Comparison of ENCODE assay signal across 8 mouse cellular contexts in genomic region chr3:145924649-145925337, GRCm38 (mm10). TPM values are rescaled to one million over a fixed set of nuclear protein-coding genes. Genes with fewer than 3 reads are reported as not detected.
DNase-seq lines count a peak whose midpoint lies in the region; ATAC-seq and TF ChIP-seq lines count a peak whose summit lies in the region.

No protein-coding gene starts in this region.

- peak overlapping the region; percentile 71 for H3K4me3 ChIP-seq in hindbrain, embryonic 12.5 days

- CTCF ChIA-PET in Patski (lab: Charles Lee), result interaction anchor here (0.9 to 4.4 kb wide), 5 partner anchors 12 to 253 kb away, joined by 3 to 39 read pairs (median 4); partner anchors contain the start of gene 2410004B18Rik

- POLR2A ChIA-PET in Patski (lab: Charles Lee), result interaction anchor here (1.0 to 1.5 kb wide), 2 partner anchors 12 to 13 kb away, joined by 3 to 4 read pairs; partner anchors contain the start of gene 2410004B18Rik

- H3K4me1 ChIP-seq in hindbrain, embryonic 12.5 days, result peaks cover 16% of the 10 kb centered on the region

- H3K9ac ChIP-seq in hindbrain, embryonic 12.5 days, result peak overlapping the region; percentile 81

- DNase-seq in Patski (ENCODE audit: low read depth, low spot score), result no peak
- DNase-seq in cerebellum, adult 8-10 months, result peak; percentile 56
- DNase-seq in frontal cortex, postnatal 14 days (ENCODE audit: low spot score in 2 of 2), result peak; percentile 38 to 40
- peak; percentile 46 to 52 for DNase-seq in layer of hippocampus, postnatal 25 days (ENCODE audit: extremely low spot score in 1 of 2, low spot score in 1 of 2)
- peak; percentile 50 for DNase-seq in lung, postnatal 25 days (ENCODE audit: low spot score)
- peak; percentile 52 to 53 for DNase-seq in right cerebral cortex, adult 2 months (ENCODE audit: low spot score in 2 of 2)
- peak; percentile 53 to 59 for DNase-seq in urinary bladder, postnatal 4 days (ENCODE audit: low spot score in 2 of 2)

- H3K9me3 ChIP-seq in hindbrain, embryonic 12.5 days (replicated peaks), result no peaks in the 10 kb centered on the region

- peak; percentile 18 for ATAC-seq in Patski
- peak; percentile 33 for ATAC-seq in hindbrain, embryonic 12.5 days (ENCODE audit: low FRiP score)

- peaks cover 6% of the 10 kb centered on the region; the same call in 1 of the 2 replicates for H3K36me3 ChIP-seq in hindbrain, embryonic 12.5 days

- H3K27me3 ChIP-seq in Patski, result no peaks in the 10 kb centered on the region
- H3K27me3 ChIP-seq in hindbrain, embryonic 12.5 days, result no peaks in the 10 kb centered on the region

- no peak for TF ChIP-seq CTCF in Patski (IDR thresholded peaks at IDR 0.05)

- WGBS in hindbrain, embryonic 12.5 days, result 5% methylated on average over 30 of the region's 39 CpGs

- H3K27ac ChIP-seq in hindbrain, embryonic 12.5 days, result peak overlapping the region; percentile 91

- H3K4me2 ChIP-seq in hindbrain, embryonic 12.5 days (replicated peaks), result peak overlapping the region; percentile 69

- in situ Hi-C loops in Patski (cut with MboI; ENCODE audit: low pct_unique_long_range_greater_than_20kb), result no loop called here

RNA-seq across cellular contexts. Expression of gene Bcl10, which starts 2.2 kb away (rescaled TPM):
- polyA plus RNA-seq in Patski (2021), result 51.4 TPM
- polyA plus RNA-seq in hindbrain, embryonic 12.5 days (2016; fragmentation: Nextera tagmentation; extraction: Ambion mirVana), result 52.0 and 52.5 TPM in 2 replicates
- 10 to 100 TPM; 12.7 TPM for total RNA-seq in layer of hippocampus, postnatal 25 days (2021)

RNA-seq across cellular contexts. Expression of gene 2410004B18Rik, which starts 13.0 kb away (rescaled TPM):
- polyA plus RNA-seq in Patski (2021), result 44.8 TPM
- 61.4 and 64.3 TPM in 2 replicates for polyA plus RNA-seq in hindbrain, embryonic 12.5 days (2016; fragmentation: Nextera tagmentation; extraction: Ambion mirVana)
- total RNA-seq in layer of hippocampus, postnatal 25 days (2021), result 10 to 100 TPM; 36.5 to 37.4 TPM
